Mouse (Mus musculus): ENCODE results near the gene Donson. TPM values are rescaled to one million over a fixed set of nuclear protein-coding genes. Genes with fewer than 3 reads are reported as not detected.

The Donson gene
- polyA plus RNA-seq, 1 experiment from 2014 or later, result 12.3 TPM

- Histone ChIP-seq H3K9ac (ENCODE audit: low read length) (no peak overlapping the region), H3K36me3 (ENCODE audit: control insufficient read depth, insufficient read depth, low read length) (peaks cover 55% of the 10 kb centered on the region), H3K4me1 (ENCODE audit: control insufficient read depth in 2 of 2, insufficient read depth in 2 of 2, low read length in 2 of 2) (peaks cover 2 to 5% of the 10 kb centered on the region in 2 experiments; a peak in 3 of 4 replicates), H3K27ac (replicated peaks in 1 of 2; ENCODE audit: control insufficient read depth in 1 of 2, insufficient read depth in 1 of 2, low read depth in 2 of 2, low read length in 2 of 2) (no peak overlapping the region), H3K4me3 (ENCODE audit: control insufficient read depth in 1 of 2, insufficient read depth in 1 of 2, low read depth in 1 of 2, low read length in 2 of 2) (no peak overlapping the region), H3K9me3 (ENCODE audit: control insufficient read depth, low read length) (no peaks in the 10 kb centered on the region), H3K27me3 (ENCODE audit: control insufficient read depth, insufficient read depth, low read length) (no peaks in the 10 kb centered on the region), H3K4me2 (ENCODE audit: low read length) (no peak overlapping the region)
- 73% methylated on average over 5 of the region's 5 CpGs for WGBS
- ATAC-seq (ENCODE audit: insufficient number of reproducible peaks, insufficient read depth, low FRiP score, low read depth), result no peak
Observed at GRCm38 (mm10) chr16:91686369-91686768, 2.2 kb downstream of the Donson start.

GRCm38 (mm10) chr16:91685526-91685925 is 3.0 kb downstream of the Donson start:
- no peak for ATAC-seq (ENCODE audit: insufficient number of reproducible peaks, insufficient read depth, low FRiP score, low read depth)
- H3K4me3 ChIP-seq (ENCODE audit: control insufficient read depth in 1 of 2, insufficient read depth in 1 of 2, low read depth in 1 of 2, low read length in 2 of 2), result no peak overlapping the region
- peaks cover 55% of the 10 kb centered on the region for H3K36me3 ChIP-seq (ENCODE audit: control insufficient read depth, insufficient read depth, low read length)
- no peak overlapping the region for H3K4me2 ChIP-seq (ENCODE audit: low read length)
- WGBS, result 76% methylated on average over 5 of the region's 5 CpGs
- peaks cover 2 to 5% of the 10 kb centered on the region in 2 experiments; a peak in 3 of 4 replicates for H3K4me1 ChIP-seq (ENCODE audit: control insufficient read depth in 2 of 2, insufficient read depth in 2 of 2, low read length in 2 of 2)
- no peak overlapping the region for H3K27ac ChIP-seq (replicated peaks in 1 of 2; ENCODE audit: control insufficient read depth in 1 of 2, insufficient read depth in 1 of 2, low read depth in 2 of 2, low read length in 2 of 2)
- no peaks in the 10 kb centered on the region for H3K27me3 ChIP-seq (ENCODE audit: control insufficient read depth, insufficient read depth, low read length)
- H3K9ac ChIP-seq (ENCODE audit: low read length), result no peak overlapping the region
- no peaks in the 10 kb centered on the region for H3K9me3 ChIP-seq (ENCODE audit: control insufficient read depth, low read length)

- Histone ChIP-seq H3K4me3 (ENCODE audit: control insufficient read depth in 1 of 2, insufficient read depth in 1 of 2, low read depth in 1 of 2, low read length in 2 of 2) (no peak overlapping the region), H3K4me1 (ENCODE audit: control insufficient read depth in 2 of 2, insufficient read depth in 2 of 2, low read length in 2 of 2) (no peaks in the 10 kb centered on the region), H3K27ac (replicated peaks in 1 of 2; ENCODE audit: control insufficient read depth in 1 of 2, insufficient read depth in 1 of 2, low read depth in 2 of 2, low read length in 2 of 2) (no peak overlapping the region), H3K27me3 (ENCODE audit: control insufficient read depth, insufficient read depth, low read length) (no peaks in the 10 kb centered on the region), H3K36me3 (ENCODE audit: control insufficient read depth, insufficient read depth, low read length) (peaks cover 97% of the 10 kb centered on the region), H3K4me2 (ENCODE audit: low read length) (no peak overlapping the region), H3K9ac (ENCODE audit: low read length) (no peak overlapping the region), H3K9me3 (ENCODE audit: control insufficient read depth, low read length) (no peaks in the 10 kb centered on the region)
- no peak for ATAC-seq (ENCODE audit: insufficient number of reproducible peaks, insufficient read depth, low FRiP score, low read depth)
- WGBS, result 80% methylated on average over 5 of the region's 5 CpGs
Observed at GRCm38 (mm10) chr16:91680656-91681055, 7.9 kb downstream of the Donson start.

GRCm38 (mm10) chr16:91678147-91678911 is 10.2 kb downstream of the Donson start:
- H3K27ac ChIP-seq (replicated peaks in 1 of 2; ENCODE audit: control insufficient read depth in 1 of 2, insufficient read depth in 1 of 2, low read depth in 2 of 2, low read length in 2 of 2), result no peak overlapping the region
- H3K9ac ChIP-seq (ENCODE audit: low read length), result no peak overlapping the region
- H3K4me3 ChIP-seq (ENCODE audit: control insufficient read depth in 1 of 2, insufficient read depth in 1 of 2, low read depth in 1 of 2, low read length in 2 of 2), result no peak overlapping the region
- H3K4me2 ChIP-seq (ENCODE audit: low read length), result no peak overlapping the region
- H3K36me3 ChIP-seq (ENCODE audit: control insufficient read depth, insufficient read depth, low read length), result peaks cover 98% of the 10 kb centered on the region
- WGBS, result 85% methylated on average over 5 of the region's 5 CpGs
- no peaks in the 10 kb centered on the region for H3K9me3 ChIP-seq (ENCODE audit: control insufficient read depth, low read length)
- no peaks in the 10 kb centered on the region for H3K4me1 ChIP-seq (ENCODE audit: control insufficient read depth in 2 of 2, insufficient read depth in 2 of 2, low read length in 2 of 2)
- no peaks in the 10 kb centered on the region for H3K27me3 ChIP-seq (ENCODE audit: control insufficient read depth, insufficient read depth, low read length)
- no peak for ATAC-seq (ENCODE audit: insufficient number of reproducible peaks, insufficient read depth, low FRiP score, low read depth)

- Histone ChIP-seq H3K4me2 (ENCODE audit: low read length) (no peak overlapping the region), H3K36me3 (ENCODE audit: control insufficient read depth, insufficient read depth, low read length) (peaks cover 100% of the 10 kb centered on the region), H3K27me3 (ENCODE audit: control insufficient read depth, insufficient read depth, low read length) (no peaks in the 10 kb centered on the region), H3K9ac (ENCODE audit: low read length) (no peak overlapping the region), H3K4me3 (ENCODE audit: control insufficient read depth in 1 of 2, insufficient read depth in 1 of 2, low read depth in 1 of 2, low read length in 2 of 2) (no peak overlapping the region), H3K4me1 (ENCODE audit: control insufficient read depth in 2 of 2, insufficient read depth in 2 of 2, low read length in 2 of 2) (no peaks in the 10 kb centered on the region), H3K27ac (replicated peaks in 1 of 2; ENCODE audit: control insufficient read depth in 1 of 2, insufficient read depth in 1 of 2, low read depth in 2 of 2, low read length in 2 of 2) (no peak overlapping the region), H3K9me3 (ENCODE audit: control insufficient read depth, low read length) (no peaks in the 10 kb centered on the region)
- ATAC-seq (ENCODE audit: insufficient number of reproducible peaks, insufficient read depth, low FRiP score, low read depth), result no peak
- 78% methylated on average over 4 of the region's 4 CpGs for WGBS
Observed at GRCm38 (mm10) chr16:91674500-91674899, 14.1 kb downstream of the Donson start.

GRCm38 (mm10) chr16:91663795-91664194 is 24.8 kb downstream of the Donson start:
- Histone ChIP-seq H3K36me3 (ENCODE audit: control insufficient read depth, insufficient read depth, low read length) (peaks cover 97% of the 10 kb centered on the region), H3K4me1 (ENCODE audit: control insufficient read depth in 2 of 2, insufficient read depth in 2 of 2, low read length in 2 of 2) (peaks cover 0 to 3% of the 10 kb centered on the region in 2 experiments; a peak in 1 of 4 replicates), H3K9me3 (ENCODE audit: control insufficient read depth, low read length) (no peaks in the 10 kb centered on the region), H3K4me3 (ENCODE audit: control insufficient read depth in 1 of 2, insufficient read depth in 1 of 2, low read depth in 1 of 2, low read length in 2 of 2) (no peak overlapping the region), H3K9ac (ENCODE audit: low read length) (no peak overlapping the region), H3K4me2 (ENCODE audit: low read length) (no peak overlapping the region), H3K27ac (replicated peaks in 1 of 2; ENCODE audit: control insufficient read depth in 1 of 2, insufficient read depth in 1 of 2, low read depth in 2 of 2, low read length in 2 of 2) (no peak overlapping the region), H3K27me3 (ENCODE audit: control insufficient read depth, insufficient read depth, low read length) (no peaks in the 10 kb centered on the region)
- ATAC-seq (ENCODE audit: insufficient number of reproducible peaks, insufficient read depth, low FRiP score, low read depth), result no peak
- 95% methylated on average over 3 of the region's 3 CpGs for WGBS

- ATAC-seq (ENCODE audit: insufficient number of reproducible peaks, insufficient read depth, low FRiP score, low read depth), result no peak
- no peaks in the 10 kb centered on the region for H3K27me3 ChIP-seq (ENCODE audit: control insufficient read depth, insufficient read depth, low read length)
- peaks cover 98% of the 10 kb centered on the region for H3K36me3 ChIP-seq (ENCODE audit: control insufficient read depth, insufficient read depth, low read length)
- 89% methylated on average over 16 of the region's 16 CpGs for WGBS
- H3K4me1 ChIP-seq (ENCODE audit: control insufficient read depth in 2 of 2, insufficient read depth in 2 of 2, low read length in 2 of 2), result peaks cover 0 to 6% of the 10 kb centered on the region in 2 experiments; a peak in 1 of 4 replicates
- H3K9me3 ChIP-seq (ENCODE audit: control insufficient read depth, low read length), result no peaks in the 10 kb centered on the region
- H3K4me2 ChIP-seq (ENCODE audit: low read length), result no peak overlapping the region
- no peak overlapping the region for H3K9ac ChIP-seq (ENCODE audit: low read length)
- no peak overlapping the region for H3K27ac ChIP-seq (replicated peaks in 1 of 2; ENCODE audit: control insufficient read depth in 1 of 2, insufficient read depth in 1 of 2, low read depth in 2 of 2, low read length in 2 of 2)
- H3K4me3 ChIP-seq (ENCODE audit: control insufficient read depth in 1 of 2, insufficient read depth in 1 of 2, low read depth in 1 of 2, low read length in 2 of 2), result no peak overlapping the region
Observed at GRCm38 (mm10) chr16:91662336-91662735, 26.2 kb downstream of the Donson start.

GRCm38 (mm10) chr16:91661397-91661796 is 27.2 kb downstream of the Donson start:
- H3K4me2 ChIP-seq (ENCODE audit: low read length), result no peak overlapping the region
- peaks cover 98% of the 10 kb centered on the region for H3K36me3 ChIP-seq (ENCODE audit: control insufficient read depth, insufficient read depth, low read length)
- no peak overlapping the region for H3K27ac ChIP-seq (replicated peaks in 1 of 2; ENCODE audit: control insufficient read depth in 1 of 2, insufficient read depth in 1 of 2, low read depth in 2 of 2, low read length in 2 of 2)
- no peak overlapping the region for H3K9ac ChIP-seq (ENCODE audit: low read length)
- H3K27me3 ChIP-seq (ENCODE audit: control insufficient read depth, insufficient read depth, low read length), result no peaks in the 10 kb centered on the region
- H3K4me1 ChIP-seq (ENCODE audit: control insufficient read depth in 2 of 2, insufficient read depth in 2 of 2, low read length in 2 of 2), result peaks cover 0 to 6% of the 10 kb centered on the region in 2 experiments; a peak in 1 of 4 replicates
- no peak overlapping the region for H3K4me3 ChIP-seq (ENCODE audit: control insufficient read depth in 1 of 2, insufficient read depth in 1 of 2, low read depth in 1 of 2, low read length in 2 of 2)
- 87% methylated on average over 1 of the region's 1 CpGs for WGBS
- H3K9me3 ChIP-seq (ENCODE audit: control insufficient read depth, low read length), result no peaks in the 10 kb centered on the region
- ATAC-seq (ENCODE audit: insufficient number of reproducible peaks, insufficient read depth, low FRiP score, low read depth), result no peak
